Mouse (Mus musculus): ENCODE measurements at regions not wholly inside any gene's neighbourhood (a gene's known extent, or its start where the extent isn't known, plus 50 kb on each side); places are given as distances from the start of the nearest gene placed in this dataset.

GRCm38 (mm10) chr8:42348073-42348603 is 793.1 kb downstream of the Triml1 start:
- TF ChIP-seq POLR2A (IDR thresholded peaks at IDR 0.05; ENCODE audit: control insufficient read depth in 1 of 2, insufficient read depth in 1 of 2, low read depth in 1 of 2, low read length in 2 of 2, poor library complexity in 1 of 2) (no peak), POLR2AphosphoS5 (IDR thresholded peaks at IDR 0.05; ENCODE audit: borderline replicate concordance, low read depth, low read length) (no peak), TBP (IDR thresholded peaks at IDR 0.05; ENCODE audit: low read depth, low read length) (no peak), GATA1 (IDR thresholded peaks at IDR 0.05; ENCODE audit: low read depth, low read length) (no peak), USF2 (IDR thresholded peaks at IDR 0.05; ENCODE audit: borderline replicate concordance in 1 of 2, insufficient read depth in 1 of 2, low read depth in 1 of 2, low read length in 2 of 2) (no peak)
